Mouse (Mus musculus): ENCODE data around the gene Stra6.

Gene Stra6

GRCm38 (mm10) chr9:58049861-58050260 is 13.7 kb upstream of the Stra6 start:
- no peak for DNase-seq (ENCODE audit: low spot score)

GRCm38 (mm10) chr9:58051937-58052336 is 11.7 kb upstream of the Stra6 start:
- no peak for DNase-seq (ENCODE audit: low spot score)

GRCm38 (mm10) chr9:58053102-58053501 is 10.5 kb upstream of the Stra6 start:
- DNase-seq (ENCODE audit: low spot score), result peak; percentile 17

GRCm38 (mm10) chr9:58053544-58053943 is 10.0 kb upstream of the Stra6 start:
- no peak for DNase-seq (ENCODE audit: low spot score)

- no peak for DNase-seq (ENCODE audit: low spot score)
Measured at GRCm38 (mm10) chr9:58054032-58054431, 9.6 kb upstream of the Stra6 start.

GRCm38 (mm10) chr9:58055666-58056065 is 7.9 kb upstream of the Stra6 start:
- no peak for DNase-seq (ENCODE audit: low spot score)

- no peak for DNase-seq (ENCODE audit: low spot score)
Measured at GRCm38 (mm10) chr9:58059920-58060319, 3.7 kb upstream of the Stra6 start.

GRCm38 (mm10) chr9:58060677-58061667 is 2.6 kb upstream of the Stra6 start:
- peak; percentile 45 for DNase-seq (ENCODE audit: low spot score)

- DNase-seq (ENCODE audit: low spot score), result no peak
Measured at GRCm38 (mm10) chr9:58065532-58065931, 1.9 kb downstream of the Stra6 start.

- no peak for DNase-seq (ENCODE audit: low spot score)
Measured at GRCm38 (mm10) chr9:58065977-58066730, 2.6 kb downstream of the Stra6 start.

GRCm38 (mm10) chr9:58066731-58067095 is 3.1 kb downstream of the Stra6 start:
- no peak for DNase-seq (ENCODE audit: low spot score)

- no peak for DNase-seq (ENCODE audit: low spot score)
Measured at GRCm38 (mm10) chr9:58067546-58067945, 4.0 kb downstream of the Stra6 start.

GRCm38 (mm10) chr9:58074561-58074960 is 11.0 kb downstream of the Stra6 start:
- no peak for DNase-seq (ENCODE audit: low spot score)

- no peak for DNase-seq (ENCODE audit: low spot score)
Measured at GRCm38 (mm10) chr9:58084586-58084985, 21.0 kb downstream of the Stra6 start.

- DNase-seq (ENCODE audit: low spot score), result no peak
Measured at GRCm38 (mm10) chr9:58085074-58085473, 21.5 kb downstream of the Stra6 start.

- DNase-seq (ENCODE audit: low spot score), result no peak
Measured at GRCm38 (mm10) chr9:58086203-58086602, 22.6 kb downstream of the Stra6 start.

GRCm38 (mm10) chr9:58086861-58087260 is 23.3 kb downstream of the Stra6 start:
- DNase-seq (ENCODE audit: low spot score), result no peak

- DNase-seq (ENCODE audit: low spot score), result no peak
Measured at GRCm38 (mm10) chr9:58087277-58087998, 23.9 kb downstream of the Stra6 start.

- no peak for DNase-seq (ENCODE audit: low spot score)
Measured at GRCm38 (mm10) chr9:58091623-58092425, 28.2 kb downstream of the Stra6 start.

- no peak for DNase-seq (ENCODE audit: low spot score)
Measured at GRCm38 (mm10) chr9:58092581-58093269, 29.1 kb downstream of the Stra6 start.

GRCm38 (mm10) chr9:58093776-58094175 is 30.2 kb downstream of the Stra6 start:
- DNase-seq (ENCODE audit: low spot score), result no peak
